Mouse (Mus musculus): Measurements from ENCODE around the gene Sh3bp2. TPM values are rescaled to one million over a fixed set of nuclear protein-coding genes. Genes with fewer than 3 reads are reported as not detected.
"Not testable (repeated sequence)": the region's sequence is repeated elsewhere in the genome, so short reads cannot be mapped to it uniquely, and the experiment has no call there.

The Sh3bp2 gene
- polyA plus RNA-seq, 1 experiment from 2014 or later = 17.1 TPM

DNA sequence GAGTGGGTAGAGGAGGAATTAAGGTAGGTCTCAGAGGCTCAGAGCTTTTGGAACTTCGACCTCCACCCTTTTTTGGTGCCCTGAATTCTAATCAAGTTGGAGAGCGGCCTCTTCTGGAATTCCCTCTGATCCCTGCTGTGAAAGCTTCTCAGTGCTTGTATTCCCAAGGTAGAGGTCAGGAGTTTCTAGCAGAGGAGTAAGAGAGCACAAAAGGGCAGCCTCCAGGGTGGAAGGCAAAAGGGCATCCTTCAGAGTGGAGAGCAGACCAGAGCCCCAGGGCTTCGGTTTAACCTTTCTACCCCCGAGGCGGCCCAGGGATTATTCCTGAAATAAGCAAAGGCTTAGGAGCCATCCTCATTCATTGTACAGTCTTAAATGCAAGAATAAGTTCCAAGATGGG lies 64.4 kb downstream of the Sh3bp2 start:
- Histone ChIP-seq H3K27ac (ENCODE audit: low read depth, low read length) (no peak overlapping the region), H3K9me3 (ENCODE audit: control insufficient read depth, low read length) (no peaks in the 10 kb centered on the region), H3K9ac (ENCODE audit: low read depth, low read length) (no peak overlapping the region), H3K4me3 (ENCODE audit: low read length) (no peak overlapping the region), H3K36me3 (ENCODE audit: control insufficient read depth, insufficient read depth, low read length) (no peaks in the 10 kb centered on the region), H3K4me1 (ENCODE audit: control insufficient read depth, insufficient read depth, low read depth, low read length) (peaks cover 5% of the 10 kb centered on the region), H3K27me3 (replicated peaks; ENCODE audit: control insufficient read depth, insufficient read depth, low read length) (no peaks in the 10 kb centered on the region), H3K4me2 (ENCODE audit: low read length) (no peak overlapping the region)
- ATAC-seq = no peak
- 14% methylated on average over 5 of the region's 5 CpGs for WGBS

- Histone ChIP-seq H3K4me3 (ENCODE audit: low read length) (no peak overlapping the region), H3K27ac (ENCODE audit: low read depth, low read length) (no peak overlapping the region), H3K36me3 (ENCODE audit: control insufficient read depth, insufficient read depth, low read length) (no peaks in the 10 kb centered on the region), H3K4me1 (ENCODE audit: control insufficient read depth, insufficient read depth, low read depth, low read length) (peaks cover 5% of the 10 kb centered on the region), H3K9me3 (ENCODE audit: control insufficient read depth, low read length) (no peaks in the 10 kb centered on the region), H3K27me3 (replicated peaks; ENCODE audit: control insufficient read depth, insufficient read depth, low read length) (no peaks in the 10 kb centered on the region), H3K9ac (ENCODE audit: low read depth, low read length) (no peak overlapping the region; the same call in 1 of the 2 replicates), H3K4me2 (ENCODE audit: low read length) (no peak overlapping the region)
- 34% methylated on average over 4 of the region's 4 CpGs for WGBS
- no peak for ATAC-seq
Observed at GRCm38 (mm10) chr5:34590702-34591101, 65.1 kb downstream of the Sh3bp2 start.

- 22% methylated on average over 5 of the region's 5 CpGs for WGBS
- Histone ChIP-seq H3K4me3 (ENCODE audit: low read length) (no peak overlapping the region), H3K36me3 (ENCODE audit: control insufficient read depth, insufficient read depth, low read length) (no peaks in the 10 kb centered on the region), H3K9ac (ENCODE audit: low read depth, low read length) (no peak overlapping the region), H3K4me2 (ENCODE audit: low read length) (no peak overlapping the region), H3K9me3 (ENCODE audit: control insufficient read depth, low read length) (no peaks in the 10 kb centered on the region), H3K27ac (ENCODE audit: low read depth, low read length) (no peak overlapping the region), H3K4me1 (ENCODE audit: control insufficient read depth, insufficient read depth, low read depth, low read length) (peaks cover 5% of the 10 kb centered on the region), H3K27me3 (replicated peaks; ENCODE audit: control insufficient read depth, insufficient read depth, low read length) (no peaks in the 10 kb centered on the region)
- ATAC-seq = peak; percentile 48; the same call in 1 of the 2 replicates
Observed at GRCm38 (mm10) chr5:34591388-34592004, 65.9 kb downstream of the Sh3bp2 start.

DNA sequence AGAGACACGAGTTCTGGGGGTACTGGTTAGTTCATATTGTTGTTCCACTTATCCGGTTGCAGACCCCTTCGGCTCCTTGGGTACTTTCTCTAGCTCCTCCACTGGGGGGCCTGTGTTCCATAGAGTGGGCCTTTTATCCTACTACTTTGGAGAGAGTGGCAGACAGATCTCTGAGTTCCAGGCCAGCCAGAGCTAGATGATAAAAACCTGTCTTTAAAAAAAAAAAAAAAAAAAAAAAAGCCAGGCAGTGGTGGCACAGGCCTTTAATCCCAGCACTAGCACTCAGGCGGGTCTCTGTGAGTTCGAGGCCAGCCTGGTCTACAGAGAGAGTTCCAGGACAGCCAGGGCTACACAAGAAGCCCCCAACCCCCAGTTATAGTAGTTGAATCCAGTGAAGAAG lies 66.6 kb downstream of the Sh3bp2 start:
- 83% methylated on average over 5 of the region's 5 CpGs for WGBS
- not testable (repeated sequence) for H3K36me3 ChIP-seq (ENCODE audit: control insufficient read depth, insufficient read depth, low read length)

GRCm38 (mm10) chr5:34592666-34593065 lies 67.0 kb downstream of the Sh3bp2 start:
- H3K9ac ChIP-seq (ENCODE audit: low read depth, low read length) = no peak overlapping the region
- no peaks in the 10 kb centered on the region for H3K36me3 ChIP-seq (ENCODE audit: control insufficient read depth, insufficient read depth, low read length)
- no peak overlapping the region for H3K4me3 ChIP-seq (ENCODE audit: low read length)
- 94% methylated on average over 6 of the region's 6 CpGs for WGBS
- no peak overlapping the region for H3K4me2 ChIP-seq (ENCODE audit: low read length)
- no peak for ATAC-seq
- peaks cover 5% of the 10 kb centered on the region for H3K4me1 ChIP-seq (ENCODE audit: control insufficient read depth, insufficient read depth, low read depth, low read length)
- H3K27me3 ChIP-seq (replicated peaks; ENCODE audit: control insufficient read depth, insufficient read depth, low read length) = no peaks in the 10 kb centered on the region
- H3K27ac ChIP-seq (ENCODE audit: low read depth, low read length) = no peak overlapping the region
- H3K9me3 ChIP-seq (ENCODE audit: control insufficient read depth, low read length) = no peaks in the 10 kb centered on the region

More for the DNA sequence above, 66.6 kb downstream of the Sh3bp2 start:
- not testable (repeated sequence) for H3K9me3 ChIP-seq (ENCODE audit: control insufficient read depth, low read length); H3K4me3 ChIP-seq (ENCODE audit: low read length); H3K9ac ChIP-seq (ENCODE audit: low read depth, low read length); H3K4me1 ChIP-seq (ENCODE audit: control insufficient read depth, insufficient read depth, low read depth, low read length); H3K27ac ChIP-seq (ENCODE audit: low read depth, low read length); ATAC-seq; H3K4me2 ChIP-seq (ENCODE audit: low read length); H3K27me3 ChIP-seq (replicated peaks; ENCODE audit: control insufficient read depth, insufficient read depth, low read length)

GRCm38 (mm10) chr5:34593202-34593727 lies 67.6 kb downstream of the Sh3bp2 start:
- Histone ChIP-seq H3K27ac (ENCODE audit: low read depth, low read length) (no peak overlapping the region), H3K4me3 (ENCODE audit: low read length) (no peak overlapping the region), H3K4me1 (ENCODE audit: control insufficient read depth, insufficient read depth, low read depth, low read length) (peaks cover 5% of the 10 kb centered on the region), H3K27me3 (replicated peaks; ENCODE audit: control insufficient read depth, insufficient read depth, low read length) (no peaks in the 10 kb centered on the region), H3K4me2 (ENCODE audit: low read length) (no peak overlapping the region), H3K9ac (ENCODE audit: low read depth, low read length) (no peak overlapping the region), H3K36me3 (ENCODE audit: control insufficient read depth, insufficient read depth, low read length) (peaks cover 4% of the 10 kb centered on the region), H3K9me3 (ENCODE audit: control insufficient read depth, low read length) (no peaks in the 10 kb centered on the region)
- WGBS = 96% methylated on average over 9 of the region's 9 CpGs
- ATAC-seq = no peak

- H3K9me3 ChIP-seq (ENCODE audit: control insufficient read depth, low read length) = no peaks in the 10 kb centered on the region
- peaks cover 16% of the 10 kb centered on the region for H3K36me3 ChIP-seq (ENCODE audit: control insufficient read depth, insufficient read depth, low read length)
- H3K27ac ChIP-seq (ENCODE audit: low read depth, low read length) = no peak overlapping the region
- H3K9ac ChIP-seq (ENCODE audit: low read depth, low read length) = no peak overlapping the region
- no peak overlapping the region for H3K4me2 ChIP-seq (ENCODE audit: low read length)
- ATAC-seq = no peak
- no peaks in the 10 kb centered on the region for H3K4me1 ChIP-seq (ENCODE audit: control insufficient read depth, insufficient read depth, low read depth, low read length)
- H3K4me3 ChIP-seq (ENCODE audit: low read length) = no peak overlapping the region
- 97% methylated on average over 5 of the region's 5 CpGs for whole genome bisulfite sequencing
- no peaks in the 10 kb centered on the region for H3K27me3 ChIP-seq (replicated peaks; ENCODE audit: control insufficient read depth, insufficient read depth, low read length)
Observed at GRCm38 (mm10) chr5:34604576-34604975, 78.9 kb downstream of the Sh3bp2 start.

GRCm38 (mm10) chr5:34607100-34607880 lies 81.7 kb downstream of the Sh3bp2 start:
- no peak overlapping the region for H3K27ac ChIP-seq (ENCODE audit: low read depth, low read length)
- H3K36me3 ChIP-seq (ENCODE audit: control insufficient read depth, insufficient read depth, low read length) = peaks cover 25% of the 10 kb centered on the region
- no peaks in the 10 kb centered on the region for H3K9me3 ChIP-seq (ENCODE audit: control insufficient read depth, low read length)
- WGBS = 87% methylated on average over 8 of the region's 8 CpGs
- no peaks in the 10 kb centered on the region for H3K4me1 ChIP-seq (ENCODE audit: control insufficient read depth, insufficient read depth, low read depth, low read length)
- ATAC-seq = no peak
- H3K9ac ChIP-seq (ENCODE audit: low read depth, low read length) = no peak overlapping the region
- no peaks in the 10 kb centered on the region for H3K27me3 ChIP-seq (replicated peaks; ENCODE audit: control insufficient read depth, insufficient read depth, low read length)
- H3K4me2 ChIP-seq (ENCODE audit: low read length) = no peak overlapping the region
- no peak overlapping the region for H3K4me3 ChIP-seq (ENCODE audit: low read length)

DNA sequence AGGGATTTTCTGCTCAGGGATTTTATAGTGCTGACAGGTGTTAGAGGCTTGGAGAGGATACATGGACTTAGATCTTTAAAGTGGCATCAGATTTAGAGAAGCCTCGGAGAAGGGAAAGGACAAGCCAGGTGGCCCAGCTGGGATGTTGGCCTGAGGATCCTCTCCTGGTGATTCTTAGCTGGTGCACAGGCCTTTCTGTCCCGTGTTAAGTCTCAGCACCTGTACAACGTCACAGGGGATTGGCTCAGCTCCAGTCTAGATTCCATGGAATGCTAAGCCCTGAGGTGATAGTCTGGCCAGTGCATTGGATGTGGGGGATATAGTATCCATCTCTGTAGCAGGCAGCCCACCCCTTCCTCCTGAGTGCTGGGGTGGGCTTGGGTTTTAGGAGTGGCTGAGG lies 82.6 kb downstream of the Sh3bp2 start:
- Histone ChIP-seq H3K36me3 (ENCODE audit: control insufficient read depth, insufficient read depth, low read length) (peaks cover 25% of the 10 kb centered on the region), H3K4me3 (ENCODE audit: low read length) (no peak overlapping the region), H3K9ac (ENCODE audit: low read depth, low read length) (no peak overlapping the region), H3K27me3 (replicated peaks; ENCODE audit: control insufficient read depth, insufficient read depth, low read length) (no peaks in the 10 kb centered on the region), H3K4me1 (ENCODE audit: control insufficient read depth, insufficient read depth, low read depth, low read length) (no peaks in the 10 kb centered on the region), H3K4me2 (ENCODE audit: low read length) (no peak overlapping the region), H3K27ac (ENCODE audit: low read depth, low read length) (no peak overlapping the region), H3K9me3 (ENCODE audit: control insufficient read depth, low read length) (no peaks in the 10 kb centered on the region)
- WGBS = 73% methylated on average over 3 of the region's 3 CpGs
- ATAC-seq = no peak
